Comparison of ENCODE assay signal across 18 mouse cellular contexts in genomic region chr4:88023567-88023966, GRCm38 (mm10). TPM values are rescaled to one million over a fixed set of nuclear protein-coding genes. Genes with fewer than 3 reads are reported as not detected.
DNase-seq lines count a peak whose midpoint lies in the region; ATAC-seq lines count a peak whose summit lies in the region.
"Had no signal": no experiment of that assay in that cellular context is flagged by ENCODE, and none has a peak within 500 bp of the region (broad histone marks: within the 10 kb centered on the region; RNA-seq: fewer than 3 reads in every experiment).

No protein-coding gene starts in this region.

- DNase-seq in heart, adult 11 months, result peak; percentile 61
- DNase-seq in heart, adult 8-10 months (ENCODE audit: low spot score), result no peak
- DNase-seq in left cerebral cortex, adult 9 months (ENCODE audit: low spot score in 2 of 2), result no peak
- DNase-seq: adrenal gland, adult 8-10 months; adrenal gland, postnatal 25 days; cerebellum, adult 18-20 months; cerebellum, adult 9-10 months; cerebellum, postnatal 14 days; forebrain, postnatal 0 days; gastrocnemius, postnatal 25 days; heart, adult 2 months; kidney, adult 11 months had no signal

- ATAC-seq in activated CD4-positive, CD25-positive, alpha-beta regulatory T cell, adult 4 months, result peak; percentile 41
- peak; percentile 77 for ATAC-seq in megakaryocyte-erythroid progenitor cell, adult 5-6 weeks (replicated peaks; ENCODE audit: low FRiP score, low TSS enrichment, poor library complexity, severe bottlenecking)
- no peak for ATAC-seq in cerebellum, adult (ENCODE audit: insufficient number of reproducible peaks, low FRiP score, low TSS enrichment)
- ATAC-seq: forebrain, embryonic 13.5 days; forebrain, postnatal 0 days; intestine, embryonic 15.5 days; Patski had no signal

RNA-seq across cellular contexts. Expression of gene Mllt3, which starts 9.6 kb away (rescaled TPM):
- 10 to 100 TPM; 14.6 to 17.5 (median 15.6) TPM for total RNA-seq in heart, adult 8-10 months (2022)
- 100 to 1,000 TPM; 100 to 106 TPM for polyA plus RNA-seq in activated CD4-positive, CD25-positive, alpha-beta regulatory T cell, adult 4 months (2017; shearing (Covaris generic))
- 74.7 and 95.2 TPM in 2 replicates for total RNA-seq in megakaryocyte-erythroid progenitor cell, adult 5-6 weeks (2014; fragmentation: Nextera tagmentation)
- total RNA-seq in megakaryocyte-erythroid progenitor cell, adult 5-6 weeks (2017), result 83.6 and 125 TPM in 2 replicates

Comparison
In these comparisons a context has a peak if more than half of its experiments do, and no peak if none do; other contexts are left out.
1. RNA of gene Mllt3, which starts 9.6 kb away (total RNA-seq): 74.7 to 125 TPM in megakaryocyte-erythroid progenitor cell, adult 5-6 weeks; 14.6 to 17.5 TPM in heart, adult 8-10 months; every median in the first group is over 4 times any median in the second.